Mouse (Mus musculus) hindbrain, postnatal 0 days (tissue): ENCODE measurements around the gene Btg1. TPM values are rescaled to one million over a fixed set of nuclear protein-coding genes. Genes with fewer than 3 reads are reported as not detected.

Source experiments
- ATAC-seq: fragments of 200-750 bp; cut with Nextera tagmentation; 2 replicates; pipeline ENCODE4 v1.8.0; 2017; ENCODE audit warnings: mild to moderate bottlenecking, moderate TSS enrichment, moderate library complexity
- DNase-seq: peaks from one replicate; pipeline ENCODE4 v3.0.0-alpha.2; 2015; ENCODE audit warnings: low spot score
- H3K27ac ChIP-seq: fragments of 300-500 bp; sonication (generic); 2 replicates; pipeline ENCODE4 v1.5.1; 2014; ENCODE audit warnings: mild to moderate bottlenecking
- H3K27me3 ChIP-seq: fragments of 300-500 bp; sonication (generic); 2 replicates; pipeline ENCODE4 v1.6.1; 2014; ENCODE audit warnings: low read length, mixed read lengths; ENCODE audit not compliant: insufficient read depth
- H3K36me3 ChIP-seq: fragments of 300-500 bp; sonication (generic); 2 replicates; pipeline ENCODE4 v1.6.1; 2014; ENCODE audit warnings: low read length, mixed read lengths; ENCODE audit not compliant: insufficient read depth
- H3K4me1 ChIP-seq: fragments of 300-500 bp; sonication (generic); 2 replicates; pipeline ENCODE4 v1.6.1; 2014; ENCODE audit warnings: antibody characterized with exemption, low read length, mixed read lengths; ENCODE audit not compliant: insufficient read depth
- H3K4me2 ChIP-seq: fragments of 300-500 bp; sonication (generic); 2 replicates; pipeline ENCODE4 v1.6.1; 2014; ENCODE audit warnings: low read depth, mild to moderate bottlenecking, low read length, moderate library complexity, mixed read lengths
- H3K4me3 ChIP-seq: fragments of 300-500 bp; sonication (generic); 2 replicates; pipeline ENCODE4 v1.5.1; 2014; ENCODE audit warnings: low read length
- H3K9ac ChIP-seq: fragments of 300-500 bp; sonication (generic); replicated peaks from 2 replicates; pipeline ENCODE4 v1.6.1; 2014; ENCODE audit warnings: mild to moderate bottlenecking, low read length, moderate library complexity, mixed read lengths
- H3K9me3 ChIP-seq: fragments of 300-500 bp; sonication (generic); 2 replicates; pipeline ENCODE4 v1.6.1; 2016; ENCODE audit warnings: low read length, mixed read lengths
- CTCF ChIP-seq: IDR thresholded peaks from 2 replicates; pipeline ENCODE4 v1.5.1; 2016; ENCODE audit warnings: antibody characterized with exemption, control low read depth, low read depth
- WGBS: fragments of 180-500 bp; shearing (Covaris S2); extraction: QIAGEN DNeasy Blood & Tissue Kit; methylation state at CpG from one replicate; pipeline ENCODE4 v1.1.7; 2014; 5-methylcytosine and 5-hydroxymethylcytosine counted together
- polyA plus RNA-seq: library from polyadenylated mRNA; unstranded; fragments of >200 nt; fragmentation: Nextera tagmentation; extraction: Ambion mirVana; gene quantifications from 2 replicates; pipeline ENCODE4 v1.2.1, GENCODE M21; 2015
- total RNA-seq: library from RNA; depleted of rRNA; stranded (reverse); fragments of >200 nt; gene quantifications from 2 replicates; pipeline ENCODE4 v1.2.3, GENCODE M21; 2014; rRNA removed

Gene Btg1
- total RNA-seq (18.7 and 18.9 TPM in 2 replicates), polyA plus RNA-seq (28.6 and 29.7 TPM in 2 replicates)

DNA sequence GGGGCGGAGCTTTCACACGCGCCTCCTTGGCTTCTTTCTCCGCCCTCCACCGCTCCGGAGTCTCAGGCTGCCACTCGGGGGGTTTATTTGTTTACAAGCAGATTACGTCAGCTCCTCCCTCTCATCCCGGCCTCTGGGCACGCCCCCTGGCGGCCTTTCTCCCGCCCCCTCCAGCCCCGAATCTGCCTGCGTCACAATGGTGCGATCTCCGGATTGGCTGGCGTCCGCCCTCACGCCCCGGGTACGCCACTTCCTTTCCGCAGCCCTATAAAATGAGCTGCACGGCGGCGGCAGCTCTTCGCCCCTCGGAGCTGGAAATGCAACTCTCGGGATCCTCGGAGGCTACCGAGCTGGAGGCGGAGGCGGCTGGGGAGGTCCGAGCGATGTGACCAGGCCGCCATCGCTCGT is at the start of gene Btg1:
TSS of gene Btg1 (plus strand) at position 298 of the 408 bp plus-strand sequence.
- no peaks in the 10 kb centered on the region for H3K9me3 ChIP-seq
- peak within 1 kb of the TSS; percentile 98 for H3K9ac ChIP-seq
- H3K4me1 ChIP-seq, result no peaks in the 10 kb centered on the region
- ATAC-seq, result peak; percentile 99
- no peaks in the 10 kb centered on the region for H3K27me3 ChIP-seq
- peak within 1 kb of the TSS; percentile 71 for H3K4me2 ChIP-seq
- H3K36me3 ChIP-seq, result no peaks in the 10 kb centered on the region
- peak; percentile 62 for TF ChIP-seq CTCF
- H3K4me3 ChIP-seq, result peak within 1 kb of the TSS; percentile 98
- DNase-seq, result peak; percentile 99
- WGBS, result under 1% methylated on average over 34 of the region's 37 CpGs
- H3K27ac ChIP-seq, result peak within 1 kb of the TSS; percentile 94

DNA sequence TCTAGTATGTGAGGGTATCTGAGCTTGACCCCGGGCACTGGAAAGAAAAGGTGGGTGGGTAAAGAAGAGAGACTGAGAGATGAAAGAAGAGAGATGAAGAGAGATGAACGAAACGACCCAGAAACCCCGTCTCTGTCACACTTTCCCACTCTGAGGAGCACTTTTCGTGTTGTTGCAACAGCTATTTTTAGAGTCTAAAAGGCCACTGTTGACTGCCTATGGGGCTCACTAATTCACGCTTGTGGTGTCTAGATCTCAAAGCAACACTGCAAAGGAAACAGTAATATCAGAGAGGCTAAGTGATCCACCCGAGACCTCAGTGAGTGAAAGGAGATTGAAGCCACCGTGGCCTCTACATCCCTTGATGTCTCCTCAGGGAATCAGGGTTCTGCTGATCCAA is 47.3 kb upstream of the Btg1 start:
- no peaks in the 10 kb centered on the region for H3K36me3 ChIP-seq
- ATAC-seq, result no peak
- no peak overlapping the region for H3K27ac ChIP-seq
- no peaks in the 10 kb centered on the region for H3K27me3 ChIP-seq
- TF ChIP-seq CTCF, result no peak
- 78% methylated on average over 8 of the region's 8 CpGs for WGBS
- H3K9me3 ChIP-seq, result no peaks in the 10 kb centered on the region
- H3K4me1 ChIP-seq, result no peaks in the 10 kb centered on the region
- no peak overlapping the region for H3K4me2 ChIP-seq
- DNase-seq, result no peak
- no peak overlapping the region for H3K9ac ChIP-seq
- H3K4me3 ChIP-seq, result no peak overlapping the region

DNA sequence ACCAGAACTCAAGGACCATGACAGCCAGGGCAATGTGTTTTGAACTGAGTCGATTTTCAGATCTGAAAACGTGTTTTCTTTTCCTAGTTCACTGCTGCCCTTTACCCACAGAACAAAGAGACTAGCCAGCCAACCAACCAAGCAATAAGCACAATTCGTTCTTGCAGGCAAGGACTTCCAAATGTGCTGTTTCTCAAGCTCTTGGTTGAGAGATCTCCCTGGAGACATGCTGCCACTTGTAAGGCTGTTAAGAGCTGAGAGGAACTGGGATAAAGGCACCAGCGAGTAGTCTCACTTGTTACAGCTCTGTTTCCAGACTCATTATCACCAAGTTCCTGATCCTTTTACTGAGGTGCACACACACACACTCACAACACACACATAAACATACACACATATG is 45.6 kb upstream of the Btg1 start:
- Histone ChIP-seq H3K9me3 (no peaks in the 10 kb centered on the region), H3K9ac (no peak overlapping the region), H3K27me3 (no peaks in the 10 kb centered on the region), H3K4me3 (no peak overlapping the region), H3K36me3 (no peaks in the 10 kb centered on the region), H3K4me2 (no peak overlapping the region), H3K4me1 (no peaks in the 10 kb centered on the region), H3K27ac (no peak overlapping the region)
- 42% methylated on average over 4 of the region's 4 CpGs for WGBS
- TF ChIP-seq CTCF, result no peak
- DNase-seq (peak; percentile 25), ATAC-seq (no peak)

DNA sequence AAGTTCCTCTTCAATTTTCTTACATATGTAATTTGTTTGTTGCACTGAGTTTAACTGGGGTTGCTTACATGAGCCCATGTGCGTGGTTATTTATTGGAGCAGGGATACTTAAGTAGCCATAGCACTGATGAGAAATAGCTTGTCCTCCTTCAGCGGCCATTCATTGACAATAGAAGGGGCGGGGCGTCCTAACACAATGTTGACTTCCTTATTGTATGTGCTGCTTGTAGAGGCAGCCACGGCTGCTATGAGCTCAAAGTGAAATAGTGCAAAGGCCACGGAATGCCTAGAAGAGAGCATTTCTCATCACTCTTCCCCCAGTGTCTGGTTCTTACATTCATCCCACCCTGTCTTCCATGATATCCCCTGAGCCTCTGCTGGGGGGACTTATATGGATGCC is 42.0 kb upstream of the Btg1 start:
- no peak overlapping the region for H3K4me2 ChIP-seq
- H3K9ac ChIP-seq, result no peak overlapping the region
- no peaks in the 10 kb centered on the region for H3K27me3 ChIP-seq
- no peak for DNase-seq
- no peaks in the 10 kb centered on the region for H3K4me1 ChIP-seq
- no peak for ATAC-seq
- 67% methylated on average over 6 of the region's 6 CpGs for WGBS
- H3K9me3 ChIP-seq, result no peaks in the 10 kb centered on the region
- no peaks in the 10 kb centered on the region for H3K36me3 ChIP-seq
- no peak overlapping the region for H3K4me3 ChIP-seq
- no peak for TF ChIP-seq CTCF
- no peak overlapping the region for H3K27ac ChIP-seq

DNA sequence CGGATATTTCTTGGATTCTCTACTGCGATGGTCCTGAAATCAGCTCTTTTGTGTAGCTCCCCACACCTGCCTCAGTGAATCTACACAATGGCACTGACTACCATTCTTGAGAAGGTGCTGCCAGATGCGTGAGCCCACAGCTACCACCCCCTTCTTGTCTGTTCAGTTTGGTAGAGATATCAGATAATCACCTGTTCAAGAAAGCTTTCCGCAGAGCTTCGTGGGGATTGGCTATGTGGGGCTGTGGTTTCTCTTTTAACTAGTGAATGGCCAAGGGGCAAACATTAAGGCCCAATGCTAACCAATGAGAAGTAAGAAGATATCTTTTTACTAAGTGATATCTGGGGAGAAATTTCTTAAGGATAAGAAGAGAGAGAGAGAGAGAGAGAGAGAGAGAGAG is 41.5 kb upstream of the Btg1 start:
- TF ChIP-seq CTCF, result no peak
- no peaks in the 10 kb centered on the region for H3K27me3 ChIP-seq
- no peaks in the 10 kb centered on the region for H3K4me1 ChIP-seq
- H3K36me3 ChIP-seq, result no peaks in the 10 kb centered on the region
- H3K4me2 ChIP-seq, result no peak overlapping the region
- DNase-seq (no peak), ATAC-seq (no peak)
- H3K4me3 ChIP-seq, result no peak overlapping the region
- H3K9ac ChIP-seq, result no peak overlapping the region
- no peaks in the 10 kb centered on the region for H3K9me3 ChIP-seq
- WGBS, result 87% methylated on average over 5 of the region's 5 CpGs
- H3K27ac ChIP-seq, result no peak overlapping the region

DNA sequence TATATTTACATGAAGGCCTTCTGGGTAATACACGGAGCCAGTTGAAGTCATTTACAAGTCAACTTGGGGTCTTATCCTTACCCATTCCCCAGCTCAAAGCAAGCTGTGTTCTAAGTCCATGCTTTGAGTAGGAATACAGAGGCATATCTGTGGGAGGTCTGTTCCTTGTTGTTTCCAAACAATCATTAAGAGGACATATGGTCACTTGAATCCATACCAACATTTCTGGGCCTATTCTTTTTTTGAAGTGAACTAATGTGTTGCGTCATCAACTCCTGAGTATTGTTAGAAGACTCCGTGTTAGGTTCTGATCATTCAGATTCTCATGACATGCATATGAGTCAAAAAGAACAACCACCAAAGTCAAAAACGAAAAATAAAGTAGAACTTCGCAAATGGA is 37.9 kb upstream of the Btg1 start:
- no peak for TF ChIP-seq CTCF
- H3K9me3 ChIP-seq, result no peaks in the 10 kb centered on the region
- H3K4me3 ChIP-seq, result no peak overlapping the region
- no peak for DNase-seq
- no peaks in the 10 kb centered on the region for H3K4me1 ChIP-seq
- no peak overlapping the region for H3K4me2 ChIP-seq
- H3K27me3 ChIP-seq, result no peaks in the 10 kb centered on the region
- 71% methylated on average over 5 of the region's 5 CpGs for WGBS
- H3K9ac ChIP-seq, result no peak overlapping the region
- no peak overlapping the region for H3K27ac ChIP-seq
- no peaks in the 10 kb centered on the region for H3K36me3 ChIP-seq
- ATAC-seq, result no peak

DNA sequence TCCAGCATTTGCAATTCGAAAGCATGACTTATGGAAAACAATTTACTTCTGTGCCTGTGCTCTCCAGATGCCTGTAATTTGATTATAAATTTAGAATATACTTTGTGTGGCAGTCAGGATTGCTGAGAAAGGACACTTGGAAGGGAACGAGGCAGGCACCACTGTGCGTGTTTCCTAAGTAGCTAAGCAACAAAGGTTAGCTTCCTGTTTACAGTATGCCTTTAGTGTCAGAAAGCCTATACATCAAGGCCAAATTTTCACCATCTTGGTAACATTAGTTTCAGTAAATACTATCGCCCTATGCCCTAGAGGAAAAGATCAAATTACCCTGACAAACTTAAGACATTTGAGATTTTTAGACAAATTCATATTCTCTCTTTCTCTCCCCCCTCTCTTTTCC is 37.4 kb upstream of the Btg1 start:
- H3K27ac ChIP-seq, result no peak overlapping the region
- H3K27me3 ChIP-seq, result no peaks in the 10 kb centered on the region
- no peak for ATAC-seq
- no peak overlapping the region for H3K9ac ChIP-seq
- H3K9me3 ChIP-seq, result no peaks in the 10 kb centered on the region
- H3K4me1 ChIP-seq, result no peaks in the 10 kb centered on the region
- DNase-seq, result no peak
- no peak for TF ChIP-seq CTCF
- 61% methylated on average over 4 of the region's 4 CpGs for WGBS
- no peak overlapping the region for H3K4me3 ChIP-seq
- H3K36me3 ChIP-seq, result no peaks in the 10 kb centered on the region
- H3K4me2 ChIP-seq, result no peak overlapping the region
